Mouse (Mus musculus) neural tube, embryonic 10.5 days (tissue): ENCODE measurements at regions not wholly inside any gene's neighbourhood (a gene's known extent, or its start where the extent isn't known, plus 50 kb on each side); places are given as distances from the start of the nearest gene placed in this dataset.
"Not testable (repeated sequence)": the region's sequence is repeated elsewhere in the genome, so short reads cannot be mapped to it uniquely, and the experiment has no call there.

Source experiments
- DNase-seq: peaks from one replicate; pipeline ENCODE4 v3.0.0-alpha.2; 2017; ENCODE audit warnings: low spot score; ENCODE audit errors: extremely low spot score

GRCm38 (mm10) chr5:26573446-26573845 lies 243.6 kb upstream of the Dpp6 start:
- no peak for DNase-seq

GRCm38 (mm10) chr5:26586108-26586507 lies 230.9 kb upstream of the Dpp6 start:
- DNase-seq = no peak

- no peak for DNase-seq
Measured at GRCm38 (mm10) chr5:26590886-26591285, 226.1 kb upstream of the Dpp6 start.

- no peak for DNase-seq
Measured at GRCm38 (mm10) chr5:26592341-26592740, 224.7 kb upstream of the Dpp6 start.

GRCm38 (mm10) chr5:26597991-26598390 lies 219.0 kb upstream of the Dpp6 start:
- no peak for DNase-seq

GRCm38 (mm10) chr5:26619272-26619671 lies 197.7 kb upstream of the Dpp6 start:
- DNase-seq = no peak

GRCm38 (mm10) chr5:26622116-26622515 lies 194.9 kb upstream of the Dpp6 start:
- no peak for DNase-seq

- no peak for DNase-seq
Measured at GRCm38 (mm10) chr5:26671478-26671877, 145.5 kb upstream of the Dpp6 start.

GRCm38 (mm10) chr5:26689775-26690174 lies 127.2 kb upstream of the Dpp6 start:
- DNase-seq = no peak

GRCm38 (mm10) chr5:26691121-26691520 lies 125.9 kb upstream of the Dpp6 start:
- DNase-seq = no peak

GRCm38 (mm10) chr5:26692013-26692412 lies 125.0 kb upstream of the Dpp6 start:
- no peak for DNase-seq

GRCm38 (mm10) chr5:26703621-26704020 lies 113.4 kb upstream of the Dpp6 start:
- not testable (repeated sequence) for DNase-seq

GRCm38 (mm10) chr5:26707661-26708060 lies 109.3 kb upstream of the Dpp6 start:
- no peak for DNase-seq

GRCm38 (mm10) chr5:26724491-26724890 lies 92.5 kb upstream of the Dpp6 start:
- no peak for DNase-seq

- DNase-seq = no peak
Measured at GRCm38 (mm10) chr5:26725953-26726352, 91.0 kb upstream of the Dpp6 start.

GRCm38 (mm10) chr5:26751196-26751595 lies 65.8 kb upstream of the Dpp6 start:
- DNase-seq = not testable (repeated sequence)

GRCm38 (mm10) chr5:26751601-26752305 lies 65.2 kb upstream of the Dpp6 start:
- DNase-seq = not testable (repeated sequence)

- DNase-seq = not testable (repeated sequence)
Measured at GRCm38 (mm10) chr5:26754129-26754528, 62.9 kb upstream of the Dpp6 start.
